Mouse (Mus musculus): ENCODE results near the gene Ogg1. TPM values are rescaled to one million over a fixed set of nuclear protein-coding genes. Genes with fewer than 3 reads are reported as not detected.
"Not testable (repeated sequence)": the region's sequence is repeated elsewhere in the genome, so short reads cannot be mapped to it uniquely, and the experiment has no call there.

Gene Ogg1
- total and polyA plus RNA-seq, 2 experiments from 2014 or later: 10.1 to 11.9 TPM

DNA sequence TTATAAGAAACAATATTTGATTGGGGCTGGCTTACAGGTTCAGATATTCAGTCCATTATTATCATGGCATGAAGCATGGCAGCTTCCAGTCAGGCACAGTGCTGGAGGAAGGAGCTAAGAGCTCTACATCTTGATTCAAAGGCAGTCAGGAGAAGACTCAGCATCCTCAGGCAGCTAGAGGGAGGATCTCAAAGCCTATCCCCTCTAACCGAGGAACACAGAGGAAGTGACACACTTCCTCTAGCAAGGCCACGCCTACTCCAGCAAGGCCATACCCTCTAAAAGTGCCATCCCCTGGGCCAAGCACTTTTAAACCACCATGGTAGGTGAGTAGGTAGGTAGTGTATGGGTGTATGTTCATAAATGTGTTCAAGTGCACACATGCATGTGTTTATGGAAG is 3.8 kb downstream of the Ogg1 start:
- no peak overlapping the region for H3K27ac ChIP-seq (ENCODE audit: low read depth, low read length)
- no peak for ATAC-seq
- no peak for DNase-seq
- H3K4me3 ChIP-seq (ENCODE audit: low read depth, low read length): no peak overlapping the region
- H3K4me1 ChIP-seq (ENCODE audit: insufficient read depth): 0 out of 2 replicates have a peak, but pooled peaks cover 9% of the 10 kb centered on the region
- no peak overlapping the region for H3K9ac ChIP-seq
- H3K27me3 ChIP-seq (ENCODE audit: insufficient read depth, low read length): no peaks in the 10 kb centered on the region
- 61% methylated on average over 2 of the region's 2 CpGs for WGBS
- no peaks in the 10 kb centered on the region for H3K9me3 ChIP-seq (ENCODE audit: low read length)
- no peak for TF ChIP-seq CTCF (IDR thresholded peaks at IDR 0.05; ENCODE audit: low read depth)
- H3K36me3 ChIP-seq (ENCODE audit: insufficient read depth): peaks cover 36% of the 10 kb centered on the region
- H3K4me2 ChIP-seq (ENCODE audit: low read depth): no peak overlapping the region

DNA sequence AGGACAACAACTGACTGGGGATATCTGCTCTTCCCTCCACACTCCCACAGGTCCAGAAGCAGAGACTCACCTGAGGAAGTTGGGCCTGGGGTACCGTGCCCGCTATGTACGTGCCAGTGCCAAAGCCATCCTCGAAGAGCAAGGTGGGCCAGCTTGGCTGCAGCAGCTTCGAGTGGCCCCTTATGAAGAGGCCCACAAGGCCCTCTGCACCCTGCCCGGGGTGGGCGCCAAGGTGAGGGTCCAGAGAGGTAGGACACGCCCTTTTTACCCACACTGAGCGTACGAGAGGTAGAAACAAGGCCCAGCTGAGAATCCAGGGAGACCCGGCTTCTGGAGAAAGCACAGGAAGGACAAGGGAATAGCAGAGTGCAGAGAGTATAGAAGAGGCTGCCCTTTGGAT is 4.9 kb downstream of the Ogg1 start:
- Histone ChIP-seq H3K27me3 (ENCODE audit: insufficient read depth, low read length) (no peaks in the 10 kb centered on the region), H3K36me3 (ENCODE audit: insufficient read depth) (peaks cover 45% of the 10 kb centered on the region), H3K4me3 (ENCODE audit: low read depth, low read length) (no peak overlapping the region), H3K27ac (ENCODE audit: low read depth, low read length) (no peak overlapping the region), H3K9ac (no peak overlapping the region), H3K4me1 (ENCODE audit: insufficient read depth) (0 out of 2 replicates have a peak, but pooled peaks cover 9% of the 10 kb centered on the region), H3K9me3 (ENCODE audit: low read length) (no peaks in the 10 kb centered on the region), H3K4me2 (ENCODE audit: low read depth) (no peak overlapping the region)
- DNase-seq: no peak
- TF ChIP-seq CTCF (IDR thresholded peaks at IDR 0.05; ENCODE audit: low read depth): no peak
- WGBS: 93% methylated on average over 11 of the region's 11 CpGs
- ATAC-seq: no peak

DNA sequence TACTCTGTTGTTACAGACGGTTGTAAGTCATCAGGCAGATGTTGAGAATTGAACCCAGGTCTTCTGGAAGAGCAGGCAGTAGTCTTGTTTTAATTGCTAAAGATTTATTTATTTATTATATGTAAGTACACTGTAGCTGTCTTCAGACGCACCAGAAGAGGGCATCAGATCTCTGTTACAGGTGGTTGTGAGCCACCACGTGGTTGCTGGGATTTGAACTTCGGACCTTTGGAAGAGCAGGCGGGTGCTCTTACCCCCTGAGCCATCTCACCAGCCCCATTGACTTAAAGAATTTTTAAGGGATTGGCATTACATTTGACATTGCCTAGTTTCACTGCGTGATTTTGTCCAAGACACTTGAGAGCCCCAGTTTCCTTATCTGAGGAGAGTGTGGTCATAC is 6.0 kb downstream of the Ogg1 start:
- H3K27ac ChIP-seq (ENCODE audit: low read depth, low read length); H3K9ac ChIP-seq; DNase-seq; H3K4me2 ChIP-seq (ENCODE audit: low read depth); H3K9me3 ChIP-seq (ENCODE audit: low read length); H3K4me3 ChIP-seq (ENCODE audit: low read depth, low read length); H3K27me3 ChIP-seq (ENCODE audit: insufficient read depth, low read length); ATAC-seq; H3K4me1 ChIP-seq (ENCODE audit: insufficient read depth): not testable (repeated sequence)
- H3K36me3 ChIP-seq (ENCODE audit: insufficient read depth): peaks cover 51% of the 10 kb centered on the region
- peak; percentile 2; the same call in 1 of the 2 replicates for TF ChIP-seq CTCF (IDR thresholded peaks at IDR 0.05; ENCODE audit: low read depth)
- 78% methylated on average over 6 of the region's 6 CpGs for WGBS

- 0 out of 2 replicates have a peak, but pooled peaks cover 4% of the 10 kb centered on the region for H3K4me1 ChIP-seq (ENCODE audit: insufficient read depth)
- DNase-seq (peak; percentile 65), ATAC-seq (peak; percentile 69)
- H3K9me3 ChIP-seq (ENCODE audit: low read length): no peaks in the 10 kb centered on the region
- H3K36me3 ChIP-seq (ENCODE audit: insufficient read depth): peaks cover 54% of the 10 kb centered on the region
- no peaks in the 10 kb centered on the region for H3K27me3 ChIP-seq (ENCODE audit: insufficient read depth, low read length)
- H3K27ac ChIP-seq (ENCODE audit: low read depth, low read length): 0 out of 2 replicates have a peak overlapping the region, but pooled peaks have one; percentile 5
- no peak overlapping the region for H3K9ac ChIP-seq
- 35% methylated on average over 14 of the region's 14 CpGs for WGBS
- H3K4me2 ChIP-seq (ENCODE audit: low read depth): no peak overlapping the region
- TF ChIP-seq CTCF (IDR thresholded peaks at IDR 0.05; ENCODE audit: low read depth): no peak
- no peak overlapping the region for H3K4me3 ChIP-seq (ENCODE audit: low read depth, low read length)
Measured at GRCm38 (mm10) chr6:113333137-113333950, 6.6 kb downstream of the Ogg1 start.

DNA sequence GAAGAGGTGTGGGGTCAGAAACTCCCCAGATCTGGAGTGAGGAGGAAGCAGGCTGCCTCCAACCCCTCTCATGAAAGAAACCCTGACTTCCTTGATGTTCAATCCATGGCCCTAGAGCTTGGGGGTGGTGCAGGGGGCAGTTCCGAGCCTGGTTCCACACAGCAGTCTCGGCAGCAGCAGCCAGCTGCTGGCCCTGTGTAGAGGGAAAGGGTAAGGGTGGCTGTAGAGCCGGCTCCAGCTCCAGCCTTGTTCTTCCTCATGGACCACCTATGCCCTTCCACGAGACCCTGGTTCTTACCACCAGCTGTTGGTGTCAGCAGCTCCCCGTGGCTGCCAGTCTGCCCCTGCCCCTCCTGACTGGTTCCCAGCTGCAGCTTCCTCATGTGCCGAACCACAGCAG is 7.4 kb downstream of the Ogg1 start:
- H3K36me3 ChIP-seq (ENCODE audit: insufficient read depth): peaks cover 57% of the 10 kb centered on the region
- DNase-seq: no peak

DNA sequence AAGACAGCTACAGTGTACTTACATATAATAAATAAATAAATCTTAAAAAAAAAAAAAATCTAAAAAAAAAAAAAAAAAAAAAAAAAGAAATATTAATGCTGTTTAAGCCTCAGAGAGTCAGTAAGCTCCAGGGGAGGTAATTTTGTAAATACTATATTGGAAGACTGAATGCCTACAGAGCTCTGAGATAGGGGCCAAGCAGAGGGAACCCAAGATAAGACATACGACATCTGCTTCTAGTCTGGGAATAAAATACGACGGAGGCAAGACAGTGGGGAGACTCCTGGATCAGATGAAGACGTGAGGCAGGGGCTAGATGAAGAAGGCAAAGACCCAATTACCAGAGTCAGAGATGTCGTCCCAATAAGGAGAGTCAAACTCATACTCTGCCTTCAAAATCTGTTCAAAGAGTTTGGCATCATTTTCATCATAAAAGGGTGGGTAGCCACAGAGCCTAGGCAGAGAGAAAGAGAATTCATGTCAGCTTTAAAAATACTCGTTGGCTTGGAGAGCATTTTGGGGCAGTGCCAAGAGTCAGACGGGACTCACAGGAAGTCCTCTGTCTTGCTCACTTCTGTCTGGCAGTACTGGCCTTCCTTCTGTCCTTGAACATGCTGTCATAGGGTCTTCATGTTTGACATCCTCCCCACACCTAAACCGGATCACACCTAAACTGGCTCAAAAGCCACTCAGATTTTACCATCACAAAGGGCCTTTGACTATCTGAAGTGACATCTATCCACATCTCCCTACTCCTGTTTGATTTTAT is 10.3 kb downstream of the Ogg1 start:
- Histone ChIP-seq H3K9me3 (ENCODE audit: low read length) (no peaks in the 10 kb centered on the region), H3K9ac (no peak overlapping the region), H3K4me1 (ENCODE audit: insufficient read depth) (0 out of 2 replicates have a peak, but pooled peaks cover 9% of the 10 kb centered on the region), H3K27ac (ENCODE audit: low read depth, low read length) (no peak overlapping the region), H3K36me3 (ENCODE audit: insufficient read depth) (peaks cover 62% of the 10 kb centered on the region), H3K27me3 (ENCODE audit: insufficient read depth, low read length) (no peaks in the 10 kb centered on the region), H3K4me2 (ENCODE audit: low read depth) (no peak overlapping the region), H3K4me3 (ENCODE audit: low read depth, low read length) (no peak overlapping the region)
- WGBS: 63% methylated on average over 8 of the region's 8 CpGs
- TF ChIP-seq CTCF (IDR thresholded peaks at IDR 0.05; ENCODE audit: low read depth): no peak
- ATAC-seq (no peak), DNase-seq (peak; percentile 6)

More for the DNA sequence above, 7.4 kb downstream of the Ogg1 start:
- H3K9ac ChIP-seq: no peak overlapping the region
- no peak overlapping the region for H3K4me2 ChIP-seq (ENCODE audit: low read depth)
- no peak for ATAC-seq
- WGBS: 83% methylated on average over 6 of the region's 6 CpGs
- H3K27me3 ChIP-seq (ENCODE audit: insufficient read depth, low read length): no peaks in the 10 kb centered on the region
- H3K27ac ChIP-seq (ENCODE audit: low read depth, low read length): no peak overlapping the region
- H3K9me3 ChIP-seq (ENCODE audit: low read length): no peaks in the 10 kb centered on the region
- no peak overlapping the region for H3K4me3 ChIP-seq (ENCODE audit: low read depth, low read length)
- H3K4me1 ChIP-seq (ENCODE audit: insufficient read depth): 0 out of 2 replicates have a peak, but pooled peaks cover 4% of the 10 kb centered on the region
- no peak for TF ChIP-seq CTCF (IDR thresholded peaks at IDR 0.05; ENCODE audit: low read depth)

All from forebrain, postnatal 0 days (tissue).